Mouse (Mus musculus) heart, embryonic 14.5 days (tissue): ENCODE data around the gene Abcg8. TPM values are rescaled to one million over a fixed set of nuclear protein-coding genes. Genes with fewer than 3 reads are reported as not detected.

ENCODE experiments used
- ATAC-seq: fragments of 200-750 bp; cut with Nextera tagmentation; 2 replicates; pipeline ENCODE4 v1.8.0; 2017; ENCODE audit warnings: low read depth, moderate TSS enrichment; ENCODE audit not compliant: insufficient number of reproducible peaks, insufficient read depth, low FRiP score
- H3K27ac ChIP-seq, 2 experiments: fragments of 200-500 bp in 1 of 2; fragments of 300-500 bp in 1 of 2; sonication (generic) in 1 of 2; replicated peaks in 1 of 2; 2 replicates each; pipeline ENCODE4 v1.5.1; 2012 to 2014; ENCODE audit warnings: low read depth in 2 of 2, low read length in 2 of 2, control low read depth in 1 of 2, mild to moderate bottlenecking in 1 of 2, mixed read lengths in 1 of 2; ENCODE audit not compliant: control insufficient read depth in 1 of 2, insufficient read depth in 1 of 2
- H3K27me3 ChIP-seq: fragments of 300-500 bp; sonication (generic); 2 replicates; pipeline ENCODE4 v1.6.1; 2014; ENCODE audit warnings: mild to moderate bottlenecking, low read length, control low read depth; ENCODE audit not compliant: control insufficient read depth, insufficient read depth
- H3K36me3 ChIP-seq: fragments of 300-500 bp; sonication (generic); 2 replicates; pipeline ENCODE4 v1.6.1; 2014; ENCODE audit warnings: mild to moderate bottlenecking, control low read depth, low read length, mixed read lengths; ENCODE audit not compliant: control insufficient read depth, insufficient read depth
- H3K4me1 ChIP-seq, 2 experiments: fragments of 200-500 bp in 1 of 2; fragments of 300-500 bp in 1 of 2; sonication (generic) in 1 of 2; 2 replicates each; pipeline ENCODE4 v1.6.1; 2012 to 2014; ENCODE audit warnings: low read length in 2 of 2, control low read depth in 1 of 2, mixed read lengths in 1 of 2; ENCODE audit not compliant: control insufficient read depth in 2 of 2, insufficient read depth in 2 of 2
- H3K4me2 ChIP-seq: fragments of 300-500 bp; sonication (generic); 2 replicates; pipeline ENCODE4 v1.6.1; 2014; ENCODE audit warnings: mild to moderate bottlenecking, low read length
- H3K4me3 ChIP-seq, 2 experiments: fragments of 200-500 bp in 1 of 2; fragments of 300-500 bp in 1 of 2; sonication (generic) in 1 of 2; 2 replicates each; pipeline ENCODE4 v1.5.1; 2012 to 2014; ENCODE audit warnings: low read length in 2 of 2, mild to moderate bottlenecking in 2 of 2, control low read depth in 1 of 2, low read depth in 1 of 2, moderate library complexity in 1 of 2; ENCODE audit not compliant: control insufficient read depth in 1 of 2, insufficient read depth in 1 of 2
- H3K9ac ChIP-seq: fragments of 300-500 bp; sonication (generic); 2 replicates; pipeline ENCODE4 v1.6.1; 2014; ENCODE audit warnings: mild to moderate bottlenecking, low read length
- H3K9me3 ChIP-seq: fragments of 300-500 bp; sonication (generic); 2 replicates; pipeline ENCODE4 v1.6.1; 2016; ENCODE audit warnings: low read length, control low read depth; ENCODE audit not compliant: control insufficient read depth
- WGBS: fragments of 180-500 bp; shearing (Covaris S2); extraction: QIAGEN DNeasy Blood & Tissue Kit; methylation state at CpG from one replicate; pipeline ENCODE4 v1.1.7; 2014; 5-methylcytosine and 5-hydroxymethylcytosine counted together
- polyA plus RNA-seq: library from polyadenylated mRNA; unstranded; fragments of >200 nt; fragmentation: Nextera tagmentation; extraction: Ambion mirVana; gene quantifications from 2 replicates; pipeline ENCODE4 v1.2.1, GENCODE M21; 2014

The Abcg8 gene
- polyA plus RNA-seq, 1 experiment from 2014 or later: not detected

DNA sequence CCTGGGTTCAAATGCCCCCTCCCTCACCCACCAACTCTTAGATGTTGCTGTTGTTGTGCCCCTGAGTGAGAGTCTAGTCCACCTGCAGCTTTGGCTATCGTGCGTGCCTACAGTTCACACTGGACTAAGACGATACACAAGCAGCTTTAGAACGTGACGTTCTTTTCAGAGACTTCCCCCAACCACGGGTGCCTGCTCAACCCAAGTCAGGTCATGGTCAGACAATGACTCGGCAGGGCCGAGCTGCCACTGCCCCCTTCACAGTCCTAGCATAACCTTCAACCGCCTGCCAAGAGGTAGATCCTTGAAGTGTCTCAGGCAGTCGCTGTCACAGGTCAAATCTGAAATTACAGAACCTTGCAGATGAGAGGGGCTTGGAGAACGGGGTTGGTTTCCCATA, 12.7 kb downstream of the Abcg8 start:
- H3K27ac ChIP-seq: no peak overlapping the region
- H3K9me3 ChIP-seq: no peaks in the 10 kb centered on the region
- H3K9ac ChIP-seq: no peak overlapping the region
- H3K36me3 ChIP-seq: no peaks in the 10 kb centered on the region
- 79% methylated on average over 11 of the region's 11 CpGs for WGBS
- no peak overlapping the region for H3K4me3 ChIP-seq
- no peak for ATAC-seq
- no peak overlapping the region for H3K4me2 ChIP-seq
- no peaks in the 10 kb centered on the region for H3K27me3 ChIP-seq
- H3K4me1 ChIP-seq: no peaks in the 10 kb centered on the region; a peak in 2 of 4 replicates

DNA sequence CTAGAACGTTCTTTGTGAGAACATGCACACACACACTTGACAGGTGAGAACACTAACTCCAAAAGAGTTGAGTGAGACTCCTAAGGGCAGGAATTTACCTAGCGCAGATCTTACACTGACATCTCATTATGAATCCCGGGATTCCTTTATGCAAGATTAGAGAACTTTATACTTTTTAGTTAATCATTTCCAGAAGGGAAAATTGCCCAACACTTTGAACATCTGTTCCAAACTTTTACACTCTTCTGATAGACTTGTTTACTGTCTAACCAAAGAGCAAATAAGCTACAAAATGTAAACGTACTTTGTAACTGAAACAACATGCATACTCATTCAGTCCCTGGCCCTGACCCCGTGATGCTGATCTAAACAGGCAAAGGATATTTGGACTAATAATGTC, 13.2 kb downstream of the Abcg8 start:
- H3K4me3 ChIP-seq: no peak overlapping the region
- no peaks in the 10 kb centered on the region for H3K9me3 ChIP-seq
- no peaks in the 10 kb centered on the region for H3K36me3 ChIP-seq
- H3K4me1 ChIP-seq: no peaks in the 10 kb centered on the region; a peak in 2 of 4 replicates
- WGBS: 79% methylated on average over 5 of the region's 5 CpGs
- H3K27me3 ChIP-seq: no peaks in the 10 kb centered on the region
- H3K4me2 ChIP-seq: no peak overlapping the region
- ATAC-seq: no peak
- no peak overlapping the region for H3K27ac ChIP-seq
- H3K9ac ChIP-seq: no peak overlapping the region

DNA sequence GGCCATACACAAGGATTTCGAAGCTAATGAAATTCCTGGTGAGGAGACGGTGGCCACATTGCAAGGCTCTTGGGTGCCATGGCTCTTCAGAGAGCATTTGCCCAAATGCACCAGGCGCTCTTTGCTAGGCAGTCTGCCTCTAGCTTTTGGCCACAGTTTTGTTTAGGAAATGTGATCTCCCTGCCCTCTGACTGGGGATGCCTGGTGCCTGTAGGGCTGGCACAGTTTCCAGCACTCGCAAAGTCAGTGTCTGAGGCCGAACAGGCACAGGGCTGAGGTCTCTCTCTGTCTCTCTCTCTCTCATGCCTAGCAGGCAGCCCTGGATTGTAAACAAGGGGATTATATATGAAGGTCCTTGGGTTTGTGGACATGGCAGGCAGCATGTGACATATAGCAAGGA, 14.0 kb downstream of the Abcg8 start:
- no peak overlapping the region for H3K27ac ChIP-seq
- WGBS: 78% methylated on average over 5 of the region's 5 CpGs
- H3K4me2 ChIP-seq: no peak overlapping the region
- ATAC-seq: no peak
- no peaks in the 10 kb centered on the region for H3K9me3 ChIP-seq
- H3K27me3 ChIP-seq: no peaks in the 10 kb centered on the region
- no peak overlapping the region for H3K9ac ChIP-seq
- no peaks in the 10 kb centered on the region; a peak in 2 of 4 replicates for H3K4me1 ChIP-seq
- no peak overlapping the region for H3K4me3 ChIP-seq
- H3K36me3 ChIP-seq: no peaks in the 10 kb centered on the region

DNA sequence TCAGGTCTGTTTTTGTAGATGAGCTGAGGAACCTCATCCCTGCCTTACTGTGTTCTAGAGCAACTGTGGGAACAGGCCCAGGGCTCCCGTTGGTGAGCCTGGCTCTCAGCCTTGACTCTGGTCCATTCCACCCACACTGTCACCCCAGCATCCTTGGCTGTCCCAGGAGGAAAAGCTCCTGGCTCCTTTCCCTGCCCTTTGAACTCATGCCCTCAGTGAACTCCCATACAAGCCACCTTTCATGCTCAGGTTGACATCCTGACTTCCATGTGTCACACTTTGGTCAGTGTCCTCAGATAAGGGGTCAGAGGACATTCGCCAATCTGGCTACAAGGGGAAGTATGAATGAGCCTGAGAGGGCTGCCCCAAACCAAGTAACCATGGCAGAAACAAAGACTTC, 17.6 kb downstream of the Abcg8 start:
- no peaks in the 10 kb centered on the region for H3K36me3 ChIP-seq
- H3K27ac ChIP-seq: no peak overlapping the region
- H3K27me3 ChIP-seq: no peaks in the 10 kb centered on the region
- no peak overlapping the region for H3K4me2 ChIP-seq
- no peaks in the 10 kb centered on the region for H3K9me3 ChIP-seq
- H3K4me1 ChIP-seq: no peaks in the 10 kb centered on the region; a peak in 2 of 4 replicates
- H3K9ac ChIP-seq: no peak overlapping the region
- H3K4me3 ChIP-seq: no peak overlapping the region
- ATAC-seq: no peak
- WGBS: 67% methylated on average over 2 of the region's 2 CpGs

DNA sequence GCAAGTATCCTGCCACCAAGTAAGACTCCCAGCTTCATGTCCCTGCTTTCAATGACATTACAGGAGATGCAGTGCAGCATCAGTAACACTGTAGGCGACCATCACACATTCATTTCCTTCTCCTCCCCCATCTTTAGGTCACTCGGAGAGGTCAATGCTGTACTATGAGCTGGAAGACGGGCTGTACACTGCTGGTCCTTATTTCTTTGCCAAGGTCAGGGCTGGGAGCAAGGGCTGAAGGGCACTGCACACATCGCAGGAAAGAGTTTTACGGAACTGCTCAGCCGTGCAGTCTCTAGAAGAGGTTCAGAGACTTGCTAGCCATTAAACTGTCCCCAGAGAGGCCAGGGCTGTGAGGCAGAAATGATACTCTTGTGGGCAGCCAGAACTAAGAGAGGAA, 20.4 kb downstream of the Abcg8 start:
- WGBS: 69% methylated on average over 6 of the region's 6 CpGs
- no peaks in the 10 kb centered on the region for H3K27me3 ChIP-seq

DNA sequence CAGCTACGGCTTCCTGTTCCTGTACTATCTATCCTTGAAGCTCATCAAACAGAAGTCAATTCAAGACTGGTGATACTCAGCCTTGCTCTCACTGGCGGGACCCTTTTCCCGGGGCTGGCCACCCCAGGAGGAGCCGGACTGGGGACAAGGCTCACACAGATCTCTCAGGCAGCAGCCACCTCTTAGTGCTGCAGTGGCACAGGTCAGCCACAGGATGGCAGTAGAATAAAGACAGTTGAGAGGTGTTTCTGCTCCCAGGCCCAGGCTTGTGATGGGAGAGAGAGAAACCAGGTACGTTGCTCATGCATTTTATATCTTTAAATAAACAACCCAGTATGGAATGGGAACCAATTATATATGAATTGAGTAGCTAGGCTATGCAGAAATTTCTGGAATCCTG, 22.6 kb downstream of the Abcg8 start:
- Histone ChIP-seq H3K9me3 (no peaks in the 10 kb centered on the region), H3K4me2 (no peak overlapping the region), H3K27ac (no peak overlapping the region), H3K4me3 (no peak overlapping the region), H3K27me3 (no peaks in the 10 kb centered on the region), H3K9ac (no peak overlapping the region), H3K36me3 (0 out of 2 replicates have a peak, but pooled peaks cover 4% of the 10 kb centered on the region), H3K4me1 (no peaks in the 10 kb centered on the region)
- WGBS: 24% methylated on average over 5 of the region's 5 CpGs
- ATAC-seq: no peak

More for the DNA sequence above, 20.4 kb downstream of the Abcg8 start:
- H3K4me2 ChIP-seq: no peak overlapping the region
- ATAC-seq: no peak
- no peaks in the 10 kb centered on the region for H3K36me3 ChIP-seq
- no peak overlapping the region for H3K27ac ChIP-seq
- H3K4me1 ChIP-seq: no peaks in the 10 kb centered on the region; a peak in 2 of 4 replicates
- no peak overlapping the region for H3K9ac ChIP-seq
- no peak overlapping the region for H3K4me3 ChIP-seq
- H3K9me3 ChIP-seq: no peaks in the 10 kb centered on the region

DNA sequence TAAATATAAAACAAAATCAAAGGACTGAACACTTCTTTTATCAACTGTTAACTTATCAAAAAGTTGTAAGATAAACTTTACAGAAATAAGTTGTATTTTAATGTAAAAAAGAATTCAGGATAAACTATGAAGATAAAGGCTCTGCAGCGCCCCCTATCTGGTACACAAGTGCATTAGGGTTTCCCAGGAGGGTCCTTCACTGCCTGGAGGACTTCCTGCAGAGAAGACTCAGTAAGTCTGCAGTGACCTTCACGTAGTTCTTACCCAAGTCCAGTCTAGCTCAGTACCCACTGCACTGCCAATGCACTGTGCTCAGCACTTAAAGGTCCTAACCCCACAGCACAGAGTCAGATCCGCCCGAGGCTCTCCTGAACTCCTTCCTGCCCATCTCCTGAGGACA, 31.3 kb downstream of the Abcg8 start:
- H3K27ac ChIP-seq: no peak overlapping the region
- 66% methylated on average over 4 of the region's 4 CpGs for WGBS
- peaks cover 67% of the 10 kb centered on the region for H3K36me3 ChIP-seq

DNA sequence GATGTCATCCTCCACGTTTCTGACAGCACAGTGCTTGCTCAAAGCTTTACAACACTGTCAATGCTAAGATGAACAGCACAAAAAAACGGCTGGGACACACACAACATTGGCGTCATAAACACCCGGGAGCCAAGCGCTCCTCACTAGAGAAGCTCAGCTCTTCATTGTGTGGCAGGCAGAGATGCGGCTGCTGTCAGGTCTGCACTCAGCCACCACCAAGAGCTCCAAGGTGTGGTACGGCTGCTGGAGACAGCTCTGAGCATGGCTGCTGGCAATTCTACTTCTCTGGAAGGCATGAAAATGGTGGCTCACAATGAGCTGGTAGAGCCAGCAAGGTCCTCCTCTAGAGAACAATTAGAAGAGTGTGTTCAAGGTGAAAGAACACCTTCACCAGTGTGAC, 32.7 kb downstream of the Abcg8 start:
- Histone ChIP-seq H3K9me3 (no peaks in the 10 kb centered on the region), H3K27me3 (no peaks in the 10 kb centered on the region), H3K36me3 (peaks cover 74% of the 10 kb centered on the region), H3K27ac (no peak overlapping the region), H3K4me2 (no peak overlapping the region), H3K4me3 (no peak overlapping the region), H3K9ac (no peak overlapping the region), H3K4me1 (no peaks in the 10 kb centered on the region)
- ATAC-seq: no peak
- 84% methylated on average over 7 of the region's 7 CpGs for WGBS

More for the DNA sequence above, 31.3 kb downstream of the Abcg8 start:
- Histone ChIP-seq H3K9ac (no peak overlapping the region), H3K27me3 (no peaks in the 10 kb centered on the region), H3K9me3 (no peaks in the 10 kb centered on the region), H3K4me3 (no peak overlapping the region), H3K4me1 (no peaks in the 10 kb centered on the region), H3K4me2 (no peak overlapping the region)
- ATAC-seq: no peak
